Mouse (Mus musculus): ENCODE measurements around the gene Tmem45a. TPM values are rescaled to one million over a fixed set of nuclear protein-coding genes. Genes with fewer than 3 reads are reported as not detected.
A peak's percentile ranks its signal among the peaks of the same experiment; 100 is the strongest.
"Not testable (repeated sequence)": the region's sequence is repeated elsewhere in the genome, so short reads cannot be mapped to it uniquely, and the experiment has no call there.

Gene Tmem45a
- 7.8 and 9.8 TPM in 2 replicates for polyA plus RNA-seq (2014; fragmentation: Nextera tagmentation; extraction: Ambion mirVana)

- H3K9ac ChIP-seq, result peak within 1 kb of the TSS; percentile 49
- H3K4me3 ChIP-seq (replicated peaks; ENCODE audit: low read length), result peak within 1 kb of the TSS; percentile 43
- H3K27me3 ChIP-seq (ENCODE audit: control insufficient read depth, insufficient read depth, low read length), result no peaks in the 10 kb centered on the region
- H3K27ac ChIP-seq, result no peak within 1 kb of the TSS
- 4% methylated on average over 25 of the region's 25 CpGs for WGBS
- DNase-seq (ENCODE audit: low spot score) (peak; percentile 78), ATAC-seq (ENCODE audit: low FRiP score) (peak; percentile 99)
- no peaks in the 10 kb centered on the region for H3K36me3 ChIP-seq (replicated peaks; ENCODE audit: control insufficient read depth, insufficient read depth)
- H3K9me3 ChIP-seq (ENCODE audit: control insufficient read depth, low read length), result no peaks in the 10 kb centered on the region
- peak within 1 kb of the TSS; percentile 77 for H3K4me2 ChIP-seq (replicated peaks)
- H3K4me1 ChIP-seq (replicated peaks; ENCODE audit: control insufficient read depth, insufficient read depth, low read length), result no peaks in the 10 kb centered on the region; the same call in 1 of the 2 replicates
These were observed at the start of gene Tmem45a for GRCm38 (mm10) chr16:56885824-56886615. Gene Tmem45a, minus strand, starts transcription at chr16:56886166.

DNA sequence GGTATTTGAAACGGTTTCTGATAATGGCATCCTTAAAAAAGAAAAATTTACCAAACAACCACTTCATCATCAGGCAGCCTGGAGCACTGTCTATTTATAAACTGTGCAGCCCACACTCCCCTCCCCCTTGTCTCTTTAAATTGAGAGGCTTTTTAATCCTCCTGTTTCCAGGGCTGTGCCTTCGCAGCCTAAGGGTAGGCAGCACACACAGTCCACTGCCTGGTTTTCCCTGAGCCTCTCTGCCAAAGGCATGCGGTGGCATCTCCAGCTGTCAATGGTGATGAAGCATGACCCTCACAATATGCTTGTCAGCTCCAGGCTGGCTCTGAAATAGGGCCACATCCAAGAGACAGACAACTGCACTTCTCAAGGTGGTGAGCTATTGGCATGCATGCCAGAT lies 42.1 kb upstream of the Tmem45a start, which contains the start of gene Lnp1:
Gene Lnp1, minus strand, starts transcription at position 39 of the 400 bp plus-strand sequence.
- H3K4me1 ChIP-seq (replicated peaks; ENCODE audit: control insufficient read depth, insufficient read depth, low read length), result no peaks in the 10 kb centered on the region
- H3K9ac ChIP-seq, result no peak within 1 kb of the TSS
- no peaks in the 10 kb centered on the region for H3K9me3 ChIP-seq (ENCODE audit: control insufficient read depth, low read length)
- H3K27ac ChIP-seq, result no peak within 1 kb of the TSS
- DNase-seq (ENCODE audit: low spot score) (no peak), ATAC-seq (ENCODE audit: low FRiP score) (peak; percentile 84)
- 50% methylated on average over 3 of the region's 3 CpGs for WGBS
- H3K27me3 ChIP-seq (ENCODE audit: control insufficient read depth, insufficient read depth, low read length), result no peaks in the 10 kb centered on the region
- no peaks in the 10 kb centered on the region for H3K36me3 ChIP-seq (replicated peaks; ENCODE audit: control insufficient read depth, insufficient read depth)
- no peak within 1 kb of the TSS for H3K4me3 ChIP-seq (replicated peaks; ENCODE audit: low read length)
- H3K4me2 ChIP-seq (replicated peaks), result no peak within 1 kb of the TSS

DNA sequence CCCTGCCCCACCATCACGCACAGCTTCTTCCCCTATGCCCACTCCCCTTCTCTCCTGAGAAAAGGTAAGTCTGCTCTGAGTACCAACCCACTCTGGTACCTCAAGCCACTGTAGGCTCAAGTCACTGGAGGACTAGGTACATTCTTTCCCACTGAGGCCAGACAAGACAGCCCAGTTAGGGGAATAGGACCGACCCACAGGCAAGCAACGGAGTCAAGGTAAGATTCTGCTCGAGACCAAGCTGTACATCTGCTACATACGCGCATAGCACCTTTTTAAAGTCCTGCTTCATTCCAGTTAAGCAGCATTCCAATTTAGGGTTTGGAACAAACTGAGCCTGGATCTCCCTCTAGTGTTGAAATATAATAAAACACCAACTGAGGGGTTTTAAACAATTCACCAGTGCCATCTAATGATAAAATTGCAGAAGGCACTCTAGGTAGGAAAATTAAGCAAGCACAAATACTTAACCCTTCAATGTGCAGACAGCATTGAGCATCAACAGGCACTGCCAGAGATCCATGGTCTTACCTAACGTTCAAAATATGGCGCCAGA lies 34.2 kb upstream of the Tmem45a start:
- Histone ChIP-seq H3K27me3 (ENCODE audit: control insufficient read depth, insufficient read depth, low read length) (no peaks in the 10 kb centered on the region), H3K27ac (no peak overlapping the region), H3K36me3 (replicated peaks; ENCODE audit: control insufficient read depth, insufficient read depth) (no peaks in the 10 kb centered on the region), H3K9me3 (ENCODE audit: control insufficient read depth, low read length) (no peaks in the 10 kb centered on the region), H3K4me2 (replicated peaks) (no peak overlapping the region), H3K4me1 (replicated peaks; ENCODE audit: control insufficient read depth, insufficient read depth, low read length) (no peaks in the 10 kb centered on the region), H3K9ac (no peak overlapping the region), H3K4me3 (replicated peaks; ENCODE audit: low read length) (no peak overlapping the region)
- DNase-seq (ENCODE audit: low spot score) (peak; percentile 88), ATAC-seq (ENCODE audit: low FRiP score) (peak; percentile 86)
- 35% methylated on average over 8 of the region's 8 CpGs for WGBS

- ATAC-seq (ENCODE audit: low FRiP score), result no peak
These were observed 31.3 kb upstream of the Tmem45a start for GRCm38 (mm10) chr16:56917230-56917629.

GRCm38 (mm10) chr16:56908986-56909385 lies 23.0 kb upstream of the Tmem45a start:
- Histone ChIP-seq H3K4me1 (replicated peaks; ENCODE audit: control insufficient read depth, insufficient read depth, low read length) (no peaks in the 10 kb centered on the region), H3K4me3 (replicated peaks; ENCODE audit: low read length) (no peak overlapping the region), H3K4me2 (replicated peaks) (no peak overlapping the region), H3K9me3 (ENCODE audit: control insufficient read depth, low read length) (no peaks in the 10 kb centered on the region), H3K9ac (no peak overlapping the region), H3K27ac (no peak overlapping the region), H3K36me3 (replicated peaks; ENCODE audit: control insufficient read depth, insufficient read depth) (no peaks in the 10 kb centered on the region), H3K27me3 (ENCODE audit: control insufficient read depth, insufficient read depth, low read length) (no peaks in the 10 kb centered on the region)
- WGBS, result 68% methylated on average over 5 of the region's 5 CpGs
- ATAC-seq (ENCODE audit: low FRiP score), result no peak
- no peak for DNase-seq (ENCODE audit: low spot score)

More at GRCm38 (mm10) chr16:56917230-56917629, 31.3 kb upstream of the Tmem45a start:
- Histone ChIP-seq H3K27me3 (ENCODE audit: control insufficient read depth, insufficient read depth, low read length) (no peaks in the 10 kb centered on the region), H3K4me3 (replicated peaks; ENCODE audit: low read length) (no peak overlapping the region), H3K9ac (no peak overlapping the region), H3K4me1 (replicated peaks; ENCODE audit: control insufficient read depth, insufficient read depth, low read length) (no peaks in the 10 kb centered on the region), H3K36me3 (replicated peaks; ENCODE audit: control insufficient read depth, insufficient read depth) (no peaks in the 10 kb centered on the region), H3K9me3 (ENCODE audit: control insufficient read depth, low read length) (no peaks in the 10 kb centered on the region), H3K27ac (no peak overlapping the region), H3K4me2 (replicated peaks) (no peak overlapping the region)
- no peak for DNase-seq (ENCODE audit: low spot score)
- WGBS, result 89% methylated on average over 7 of the region's 7 CpGs

DNA sequence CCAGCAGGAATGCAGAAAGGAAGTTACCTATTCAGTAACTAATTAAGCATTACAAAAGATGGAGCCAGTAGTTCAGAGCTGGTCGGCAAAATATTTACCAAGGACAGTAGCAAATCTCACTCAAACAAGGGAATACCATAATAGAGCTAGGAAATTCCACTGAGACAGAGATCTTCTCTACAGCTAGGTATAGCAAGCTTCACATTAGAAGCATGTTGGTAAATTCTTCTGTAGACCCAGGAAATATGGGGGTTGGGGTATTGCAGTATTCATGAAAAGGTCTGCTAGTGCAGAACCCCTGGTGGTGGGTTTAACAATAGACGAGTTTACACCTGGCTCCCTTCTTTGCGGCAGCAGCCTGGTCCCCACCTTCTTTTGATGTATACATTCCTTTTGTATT lies 16.2 kb upstream of the Tmem45a start:
- 67% methylated on average over 3 of the region's 3 CpGs for WGBS
- not testable (repeated sequence) for DNase-seq (ENCODE audit: low spot score); H3K27me3 ChIP-seq (ENCODE audit: control insufficient read depth, insufficient read depth, low read length); H3K4me1 ChIP-seq (replicated peaks; ENCODE audit: control insufficient read depth, insufficient read depth, low read length); H3K4me3 ChIP-seq (replicated peaks; ENCODE audit: low read length); H3K9me3 ChIP-seq (ENCODE audit: control insufficient read depth, low read length); H3K27ac ChIP-seq; ATAC-seq (ENCODE audit: low FRiP score); H3K36me3 ChIP-seq (replicated peaks; ENCODE audit: control insufficient read depth, insufficient read depth); H3K4me2 ChIP-seq (replicated peaks); H3K9ac ChIP-seq

DNA sequence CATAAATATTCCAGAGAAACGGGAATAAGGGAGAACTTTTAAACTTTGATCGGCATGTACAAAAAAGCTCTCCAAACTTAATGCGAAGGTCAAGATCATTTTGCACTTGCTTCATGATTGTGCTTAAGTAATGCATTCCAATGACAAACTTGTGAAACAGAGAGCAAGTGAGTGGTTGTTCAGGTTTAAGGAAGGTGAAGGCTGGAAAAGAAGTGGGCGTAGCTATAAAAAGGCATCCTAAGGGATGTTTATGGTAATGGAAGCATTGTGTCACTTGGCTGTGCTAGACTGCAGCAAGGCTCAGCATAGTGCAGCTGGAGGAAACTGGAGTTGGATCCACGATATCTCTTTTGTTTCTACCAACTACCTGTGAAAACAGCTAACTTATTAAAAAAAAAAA lies 5.6 kb upstream of the Tmem45a start:
- no peaks in the 10 kb centered on the region; the same call in 1 of the 2 replicates for H3K4me1 ChIP-seq (replicated peaks; ENCODE audit: control insufficient read depth, insufficient read depth, low read length)
- no peak for DNase-seq (ENCODE audit: low spot score)
- H3K9ac ChIP-seq, result no peak overlapping the region
- no peaks in the 10 kb centered on the region for H3K36me3 ChIP-seq (replicated peaks; ENCODE audit: control insufficient read depth, insufficient read depth)
- H3K4me3 ChIP-seq (replicated peaks; ENCODE audit: low read length), result no peak overlapping the region
- no peaks in the 10 kb centered on the region for H3K9me3 ChIP-seq (ENCODE audit: control insufficient read depth, low read length)
- H3K27ac ChIP-seq, result no peak overlapping the region
- H3K27me3 ChIP-seq (ENCODE audit: control insufficient read depth, insufficient read depth, low read length), result no peaks in the 10 kb centered on the region
- 94% methylated on average over 5 of the region's 5 CpGs for WGBS
- ATAC-seq (ENCODE audit: low FRiP score), result no peak
- H3K4me2 ChIP-seq (replicated peaks), result no peak overlapping the region

DNA sequence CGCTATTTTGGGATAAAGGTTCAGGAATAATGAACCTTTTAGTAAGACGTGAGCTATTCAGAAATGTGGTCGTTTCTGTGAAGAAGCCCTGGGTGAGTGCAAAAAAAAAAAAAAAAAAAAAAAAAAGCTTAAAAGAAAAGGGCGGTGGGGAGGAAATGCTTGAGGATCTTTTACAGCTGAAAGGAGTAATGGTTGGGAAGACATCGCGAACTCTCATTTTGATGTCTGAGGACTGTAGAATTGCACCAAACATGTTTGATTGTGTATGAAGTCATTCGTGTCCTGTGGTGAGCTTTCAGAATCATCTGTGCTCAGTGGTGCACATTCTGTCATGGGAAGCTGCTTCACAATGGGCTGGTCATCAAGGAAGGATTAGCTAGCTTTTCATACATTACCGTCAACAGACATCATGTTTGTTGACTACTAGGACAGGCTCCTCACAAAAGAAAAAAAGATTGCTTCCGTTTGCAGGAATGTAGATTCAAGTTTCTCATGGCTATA lies 700 bp upstream of the Tmem45a start:
- H3K27ac ChIP-seq, result no peak overlapping the region
- DNase-seq (ENCODE audit: low spot score) (no peak), ATAC-seq (ENCODE audit: low FRiP score) (no peak)
- H3K9me3 ChIP-seq (ENCODE audit: control insufficient read depth, low read length), result no peaks in the 10 kb centered on the region
- no peaks in the 10 kb centered on the region for H3K27me3 ChIP-seq (ENCODE audit: control insufficient read depth, insufficient read depth, low read length)
- 25% methylated on average over 9 of the region's 9 CpGs for WGBS
- H3K4me3 ChIP-seq (replicated peaks; ENCODE audit: low read length), result peak overlapping the region; percentile 43
- peak overlapping the region; percentile 77 for H3K4me2 ChIP-seq (replicated peaks)
- peak overlapping the region; percentile 49; the same call in 1 of the 2 replicates for H3K9ac ChIP-seq
- H3K36me3 ChIP-seq (replicated peaks; ENCODE audit: control insufficient read depth, insufficient read depth), result no peaks in the 10 kb centered on the region
- H3K4me1 ChIP-seq (replicated peaks; ENCODE audit: control insufficient read depth, insufficient read depth, low read length), result no peaks in the 10 kb centered on the region; the same call in 1 of the 2 replicates

- Histone ChIP-seq H3K4me3 (replicated peaks; ENCODE audit: low read length) (no peak overlapping the region), H3K4me1 (replicated peaks; ENCODE audit: control insufficient read depth, insufficient read depth, low read length) (no peaks in the 10 kb centered on the region; the same call in 1 of the 2 replicates), H3K9ac (no peak overlapping the region), H3K36me3 (replicated peaks; ENCODE audit: control insufficient read depth, insufficient read depth) (no peaks in the 10 kb centered on the region), H3K27ac (no peak overlapping the region), H3K4me2 (replicated peaks) (no peak overlapping the region), H3K27me3 (ENCODE audit: control insufficient read depth, insufficient read depth, low read length) (no peaks in the 10 kb centered on the region), H3K9me3 (ENCODE audit: control insufficient read depth, low read length) (no peaks in the 10 kb centered on the region)
- no peak for ATAC-seq (ENCODE audit: low FRiP score)
- no peak for DNase-seq (ENCODE audit: low spot score)
- 98% methylated on average over 6 of the region's 6 CpGs for WGBS
These were observed 1.2 kb downstream of the Tmem45a start for GRCm38 (mm10) chr16:56884811-56885210.
